Mouse (Mus musculus) small intestine, adult 2 months (tissue): ENCODE measurements around the gene Tspan9. TPM values are rescaled to one million over a fixed set of nuclear protein-coding genes. Genes with fewer than 3 reads are reported as not detected.

Experiments
- H3K27ac ChIP-seq: fragments of 200-500 bp; 2 replicates; pipeline ENCODE4 v1.5.1; 2012; ENCODE audit warnings: low read depth, low read length, control low read depth, inconsistent platforms; ENCODE audit not compliant: insufficient read depth
- H3K27me3 ChIP-seq: fragments of 200-500 bp; 2 replicates; pipeline ENCODE4 v1.6.1; 2012; ENCODE audit warnings: mild to moderate bottlenecking, moderate library complexity, low read length, inconsistent platforms; ENCODE audit not compliant: control insufficient read depth, insufficient read depth
- H3K36me3 ChIP-seq: fragments of 200-500 bp; 2 replicates; pipeline ENCODE4 v1.6.1; 2012; ENCODE audit warnings: mild to moderate bottlenecking, low read length, control low read depth, inconsistent platforms; ENCODE audit not compliant: control insufficient read depth, insufficient read depth
- H3K4me1 ChIP-seq: fragments of 200-500 bp; 2 replicates; pipeline ENCODE4 v1.6.1; 2012; ENCODE audit warnings: low read length, inconsistent platforms, mixed read lengths; ENCODE audit not compliant: control insufficient read depth, insufficient read depth, insufficient read length
- H3K4me3 ChIP-seq: fragments of 200-500 bp; 2 replicates; pipeline ENCODE4 v1.5.1; 2012; ENCODE audit warnings: low read depth, mild to moderate bottlenecking, control low read depth, inconsistent platforms, low read length, moderate library complexity
- CTCF ChIP-seq: fragments of 200-500 bp; IDR thresholded peaks from 2 replicates; pipeline ENCODE4 v1.5.1; 2012; ENCODE audit warnings: low read depth, mild to moderate bottlenecking, control low read depth, inconsistent platforms, low read length, moderate library complexity, mixed read lengths; ENCODE audit not compliant: insufficient replicate concordance, insufficient read length; ENCODE audit errors: extremely low read depth
- POLR2A ChIP-seq: fragments of 200-500 bp; IDR thresholded peaks from 2 replicates; pipeline ENCODE4 v1.6.1; 2012; ENCODE audit warnings: low read depth, mild to moderate bottlenecking, control low read depth, inconsistent platforms, low read length, moderate library complexity
- WGBS: fragments of 180-500 bp; shearing (Covaris S2); methylation state at CpG from one replicate; pipeline ENCODE4 v1.1.7; 2018; 5-methylcytosine and 5-hydroxymethylcytosine counted together
- polyA plus RNA-seq: library from polyadenylated mRNA; depleted of rRNA; stranded (reverse); fragments of >200 nt; gene quantifications from 2 replicates; pipeline ENCODE4 v1.2.3, GENCODE M21; 2012

The Tspan9 gene
- polyA plus RNA-seq, 1 experiment, result 20.6 TPM

DNA sequence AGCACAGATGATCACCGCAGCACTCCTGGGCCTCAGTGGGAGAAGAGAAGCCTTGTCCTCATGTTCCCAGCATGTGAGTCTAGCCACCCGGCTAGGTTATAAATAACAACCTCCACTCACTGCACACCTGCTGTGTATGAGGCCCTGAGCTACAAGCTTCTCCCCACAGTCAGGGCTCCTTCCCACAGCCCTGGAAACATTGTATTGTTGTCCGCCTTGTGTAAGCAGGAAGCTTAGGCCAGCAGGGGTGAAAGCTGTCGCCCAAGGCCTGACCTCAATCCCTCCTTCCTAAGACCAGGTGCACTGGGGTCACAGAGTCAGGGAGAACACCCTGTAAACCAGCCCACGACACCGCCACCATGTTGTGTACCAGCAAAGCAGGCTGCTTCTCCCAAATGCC lies 2.7 kb downstream of the Tspan9 start:
- H3K36me3 ChIP-seq, result no peaks in the 10 kb centered on the region
- H3K27me3 ChIP-seq, result no peaks in the 10 kb centered on the region
- no peak for TF ChIP-seq POLR2A
- no peak for TF ChIP-seq CTCF
- no peak overlapping the region for H3K4me3 ChIP-seq
- peaks cover 2% of the 10 kb centered on the region; the same call in 1 of the 2 replicates for H3K4me1 ChIP-seq
- 81% methylated on average over 6 of the region's 6 CpGs for WGBS
- H3K27ac ChIP-seq, result no peak overlapping the region

GRCm38 (mm10) chr6:128137855-128138254 lies 5.5 kb downstream of the Tspan9 start:
- Histone ChIP-seq H3K4me3 (no peak overlapping the region), H3K36me3 (no peaks in the 10 kb centered on the region), H3K27ac (no peak overlapping the region), H3K27me3 (no peaks in the 10 kb centered on the region), H3K4me1 (peaks cover 4% of the 10 kb centered on the region)
- TF ChIP-seq CTCF (no peak), POLR2A (no peak)
- WGBS, result 87% methylated on average over 4 of the region's 4 CpGs

DNA sequence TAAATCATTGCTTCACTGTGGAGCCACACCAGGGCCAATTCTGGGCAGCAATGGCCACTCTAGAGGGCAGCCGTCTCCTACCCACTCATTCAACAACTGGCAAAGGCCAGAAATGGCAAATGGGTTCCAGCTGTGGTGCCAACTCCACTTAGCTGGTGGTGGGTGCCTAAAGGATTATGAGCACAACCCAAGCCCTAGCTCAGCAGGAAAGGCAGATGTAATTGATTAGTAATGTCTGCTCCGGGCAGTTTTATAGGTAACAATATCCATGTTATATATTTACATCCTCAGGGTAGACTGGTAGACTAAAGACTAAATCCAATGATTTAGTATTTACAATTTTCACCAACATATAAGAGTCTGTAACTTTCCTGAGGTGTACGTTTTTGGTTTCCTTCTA lies 6.7 kb downstream of the Tspan9 start:
- Histone ChIP-seq H3K4me3 (no peak overlapping the region), H3K27ac (no peak overlapping the region), H3K27me3 (no peaks in the 10 kb centered on the region), H3K4me1 (peaks cover 4% of the 10 kb centered on the region), H3K36me3 (no peaks in the 10 kb centered on the region)
- no peak for TF ChIP-seq POLR2A
- TF ChIP-seq CTCF, result no peak
- 85% methylated on average over 3 of the region's 3 CpGs for WGBS

DNA sequence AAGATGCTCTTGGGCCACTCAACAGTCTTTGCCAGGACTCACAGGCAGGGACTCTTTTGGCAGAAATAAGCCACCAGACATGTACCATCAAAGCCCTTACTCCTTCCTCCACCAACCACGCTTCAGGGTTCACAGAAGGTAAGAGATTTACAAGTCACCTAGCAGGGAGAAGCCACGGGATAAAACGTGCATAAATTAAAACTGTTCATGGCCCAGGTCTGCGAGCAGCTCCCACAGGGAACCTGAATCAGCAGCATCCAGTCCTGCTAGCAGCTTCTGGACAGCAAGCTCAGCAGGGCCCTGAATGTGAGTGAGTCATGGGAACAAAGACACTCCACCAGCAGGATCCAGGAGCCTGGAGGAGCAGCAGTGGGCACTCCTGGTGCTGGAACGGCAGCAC lies 7.9 kb downstream of the Tspan9 start:
- Histone ChIP-seq H3K27me3 (no peaks in the 10 kb centered on the region), H3K27ac (no peak overlapping the region), H3K4me1 (peaks cover 4% of the 10 kb centered on the region), H3K4me3 (no peak overlapping the region), H3K36me3 (no peaks in the 10 kb centered on the region)
- TF ChIP-seq POLR2A, result no peak
- TF ChIP-seq CTCF, result no peak
- WGBS, result 86% methylated on average over 5 of the region's 5 CpGs

- Histone ChIP-seq H3K4me3 (no peak overlapping the region), H3K4me1 (peaks cover 4% of the 10 kb centered on the region), H3K27me3 (no peaks in the 10 kb centered on the region), H3K27ac (no peak overlapping the region), H3K36me3 (no peaks in the 10 kb centered on the region)
- TF ChIP-seq CTCF (no peak), POLR2A (no peak)
- WGBS, result 86% methylated on average over 5 of the region's 5 CpGs
These were observed 8.4 kb downstream of the Tspan9 start for GRCm38 (mm10) chr6:128135006-128135405.

DNA sequence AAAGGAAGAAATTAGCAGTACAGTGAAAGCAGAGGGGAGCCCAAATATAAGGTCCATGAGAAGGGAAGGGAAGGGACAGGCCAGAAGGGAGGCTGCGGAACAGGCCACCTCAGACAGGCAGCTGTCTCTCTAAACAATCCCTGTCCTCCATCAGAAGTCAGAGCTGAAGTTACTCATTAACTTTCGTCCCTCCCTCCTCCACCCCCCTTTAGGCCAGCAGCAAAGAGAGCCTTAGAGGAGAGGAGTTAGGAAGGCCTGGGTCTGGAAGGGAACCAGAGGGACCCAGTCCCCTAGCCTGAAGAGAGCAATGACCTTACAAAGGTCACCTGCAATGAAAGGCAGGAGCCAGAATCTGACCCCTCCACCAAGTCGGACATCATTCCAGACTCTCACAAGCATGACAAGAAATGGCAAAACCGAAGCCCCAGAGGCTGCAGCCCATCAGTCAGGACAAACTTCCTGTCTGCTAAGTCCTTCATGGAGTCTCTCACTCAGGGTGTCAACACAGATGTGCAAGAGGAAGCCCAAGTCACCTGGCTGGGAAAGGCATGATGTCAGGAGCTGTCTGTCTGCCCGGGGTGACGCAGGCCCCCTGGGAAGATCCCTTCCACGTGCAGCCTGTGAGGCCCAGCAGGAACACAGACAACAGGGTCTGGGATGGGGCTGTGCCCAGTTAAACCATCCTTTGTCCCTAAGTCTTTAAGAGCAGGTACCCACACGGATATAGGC lies 9.0 kb downstream of the Tspan9 start:
- 59% methylated on average over 8 of the region's 8 CpGs for WGBS
- H3K27ac ChIP-seq, result peak overlapping the region; percentile 18; the same call in 1 of the 2 replicates
- TF ChIP-seq CTCF (no peak), POLR2A (no peak)

GRCm38 (mm10) chr6:128133679-128134191 lies 9.7 kb downstream of the Tspan9 start:
- H3K4me1 ChIP-seq, result peaks cover 4% of the 10 kb centered on the region; the same call in 1 of the 2 replicates
- 37% methylated on average over 10 of the region's 10 CpGs for WGBS

More for the DNA sequence above, 9.0 kb downstream of the Tspan9 start:
- Histone ChIP-seq H3K4me1 (peaks cover 4% of the 10 kb centered on the region), H3K36me3 (no peaks in the 10 kb centered on the region), H3K27me3 (no peaks in the 10 kb centered on the region), H3K4me3 (no peak overlapping the region)

More at GRCm38 (mm10) chr6:128133679-128134191, 9.7 kb downstream of the Tspan9 start:
- Histone ChIP-seq H3K27ac (peak overlapping the region; percentile 18; the same call in 1 of the 2 replicates), H3K27me3 (no peaks in the 10 kb centered on the region), H3K4me3 (no peak overlapping the region), H3K36me3 (no peaks in the 10 kb centered on the region)
- no peak for TF ChIP-seq POLR2A
- no peak for TF ChIP-seq CTCF
